Mouse (Mus musculus): ENCODE measurements around the gene Zfp286.

DNA sequence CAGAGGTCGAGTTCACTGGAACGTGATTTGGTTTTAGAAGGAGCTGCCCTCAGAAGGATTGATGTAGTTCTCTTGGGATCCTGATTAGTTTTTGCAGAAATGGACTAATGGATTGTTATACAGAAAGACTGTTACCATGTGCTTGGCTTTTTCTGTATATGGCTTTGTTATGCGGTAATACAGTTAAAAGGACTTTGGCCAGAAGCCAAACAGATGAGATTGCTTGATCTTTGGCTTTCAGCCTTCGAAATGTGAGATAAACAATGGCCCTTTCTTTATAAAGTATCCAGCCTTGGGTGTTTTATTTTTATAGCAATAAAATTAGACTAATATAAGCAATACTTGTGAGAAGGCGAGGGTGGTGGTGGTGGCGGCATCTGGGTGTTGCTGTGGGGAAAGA, 27.3 kb upstream of the Zfp286 start:
- no peak for TF ChIP-seq CTCF (IDR thresholded peaks at IDR 0.05; ENCODE audit: low read depth)
- no peak for TF ChIP-seq EP300 (IDR thresholded peaks at IDR 0.05; ENCODE audit: low read depth)

Measured in liver, postnatal 0 days (tissue).